Mouse (Mus musculus) bone marrow macrophage, adult 2 months (primary cell): Measurements from ENCODE around the gene Ywhag.

Source experiments
- CTCF ChIP-seq: IDR thresholded peaks from 2 replicates; pipeline ENCODE4 v1.5.1; 2012; ENCODE audit warnings: low read depth, mild to moderate bottlenecking, low read length, moderate library complexity
- POLR2A ChIP-seq: IDR thresholded peaks from 2 replicates; pipeline ENCODE4 v1.6.1; 2012; ENCODE audit warnings: mild to moderate bottlenecking, low read depth, low read length, borderline replicate concordance

- TF ChIP-seq CTCF (no peak), POLR2A (no peak)
Measured at GRCm38 (mm10) chr5:135866662-135867061, 67.8 kb downstream of the Ywhag start.
